Mouse (Mus musculus) lung, adult 2 months (tissue): ENCODE measurements at regions not wholly inside any gene's neighbourhood (a gene's known extent, or its start where the extent isn't known, plus 50 kb on each side); places are given as distances from the start of the nearest gene placed in this dataset.
"Not testable (repeated sequence)": the region's sequence is repeated elsewhere in the genome, so short reads cannot be mapped to it uniquely, and the experiment has no call there.

ENCODE experiments used
- CTCF ChIP-seq: fragments of 200-500 bp; IDR thresholded peaks from 2 replicates; pipeline ENCODE4 v1.5.1; 2011; ENCODE audit warnings: mild to moderate bottlenecking, low read length, control low read depth; ENCODE audit not compliant: insufficient read depth
- POLR2A ChIP-seq: fragments of 200-500 bp; IDR thresholded peaks from 2 replicates; pipeline ENCODE4 v1.6.1; 2011; ENCODE audit warnings: low read depth, mild to moderate bottlenecking, control low read depth, low read length, borderline replicate concordance; ENCODE audit errors: extremely low read depth

DNA sequence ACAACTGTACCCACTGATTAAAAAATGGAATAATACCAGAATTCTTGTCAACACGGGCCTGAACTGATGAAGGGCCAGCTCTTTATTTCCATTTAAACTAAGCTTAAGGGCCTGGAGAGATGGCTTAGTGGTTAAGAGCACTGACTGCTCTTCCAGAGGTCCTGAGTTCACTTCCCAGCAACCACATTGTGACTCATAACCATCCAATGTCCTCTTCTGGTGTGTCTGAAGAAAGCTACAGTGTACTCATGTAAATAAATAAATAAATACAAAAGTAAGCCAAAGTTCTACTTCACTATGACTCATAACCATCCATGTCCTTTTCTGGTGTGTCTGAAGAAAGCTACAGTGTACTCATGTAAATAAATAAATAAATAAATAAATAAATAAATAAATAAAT is 60.7 kb upstream of the Nt5e start:
- not testable (repeated sequence) for TF ChIP-seq POLR2A, CTCF
